Mouse (Mus musculus) gastrocnemius, postnatal 25 days (tissue): ENCODE data around the gene Nrap. TPM values are rescaled to one million over a fixed set of nuclear protein-coding genes. Genes with fewer than 3 reads are reported as not detected.

ENCODE experiments used
- DNase-seq: peaks from one replicate; pipeline ENCODE4 v3.0.0; 2022
- total RNA-seq, 2 experiments: library from RNA; stranded (reverse); gene quantifications; 1 replicate in 1 of 2; 2 replicates in 1 of 2; pipeline ENCODE4 v1.2.3; 2021

Gene Nrap
- total RNA-seq, 2 experiments from 2014 or later, result 752 to 1,010 TPM

- peak; percentile 86 for DNase-seq
Measured at GRCm38 (mm10) chr19:56300835-56301234, 89.0 kb downstream of the Nrap start.

GRCm38 (mm10) chr19:56297264-56297663 lies 92.6 kb downstream of the Nrap start:
- no peak for DNase-seq

DNA sequence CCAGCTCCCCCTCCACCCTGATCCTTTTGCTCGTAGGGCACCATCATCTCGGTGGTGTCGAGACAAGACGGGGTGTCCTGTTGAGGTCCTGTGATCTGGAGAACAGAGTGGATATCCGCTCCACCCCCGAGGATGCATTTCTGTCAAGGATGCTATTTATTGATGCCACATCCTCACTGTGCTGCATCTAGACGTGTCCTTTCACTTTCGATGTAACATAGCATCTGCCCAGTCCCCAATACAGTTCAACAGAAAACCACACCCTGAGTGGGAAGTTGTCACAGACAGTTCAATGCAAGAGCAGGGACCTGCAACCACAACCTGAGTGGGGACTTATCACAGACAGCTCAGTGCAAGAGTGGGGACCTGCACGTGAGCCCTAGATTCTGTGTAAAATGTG lies 93.2 kb downstream of the Nrap start:
- DNase-seq, result no peak

- DNase-seq, result peak; percentile 42
Measured at GRCm38 (mm10) chr19:56294654-56295399, 95.0 kb downstream of the Nrap start.

DNA sequence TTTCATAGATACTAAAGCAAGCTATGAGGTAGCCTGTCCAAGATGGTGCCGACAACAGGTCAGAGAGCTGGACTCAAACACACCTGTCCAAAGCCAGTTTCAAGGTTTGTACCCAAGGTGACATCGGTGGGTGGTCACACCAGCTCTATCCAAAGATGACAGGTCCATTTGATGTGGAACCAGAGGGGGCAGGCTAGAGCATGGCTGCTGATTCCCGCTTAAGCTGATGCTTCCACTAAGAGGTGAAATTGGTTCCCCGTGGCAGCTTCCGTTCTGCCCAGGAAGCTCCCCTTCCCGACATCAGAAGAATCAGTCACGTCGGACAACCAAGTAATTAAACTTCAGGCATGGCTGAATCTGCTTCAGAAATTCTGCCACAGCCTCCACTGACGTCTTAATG lies 97.5 kb downstream of the Nrap start:
- DNase-seq, result no peak

DNA sequence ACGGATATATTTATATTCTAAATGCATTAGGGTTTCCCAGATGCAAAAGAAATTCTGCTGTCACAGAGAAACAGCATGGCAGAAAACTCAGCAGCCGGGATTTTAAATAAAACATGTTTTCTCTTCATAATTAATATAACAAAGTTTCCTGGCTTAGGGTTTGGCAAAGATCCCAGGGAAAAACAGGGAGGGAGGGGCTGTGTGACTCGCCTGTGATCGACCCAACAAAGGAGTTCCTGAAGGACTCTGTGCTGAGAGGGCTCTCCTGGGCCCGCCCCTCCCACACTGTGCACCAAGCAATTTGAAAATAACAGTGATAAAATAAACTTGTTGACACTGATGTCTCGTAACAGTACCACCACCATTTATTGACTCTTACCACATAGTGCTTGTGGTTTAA lies 97.9 kb downstream of the Nrap start:
- peak; percentile 28 for DNase-seq

- DNase-seq, result peak; percentile 49
Measured at GRCm38 (mm10) chr19:56289642-56290041, 100.2 kb downstream of the Nrap start.

- DNase-seq, result no peak
Measured at GRCm38 (mm10) chr19:56288436-56288835, 101.4 kb downstream of the Nrap start.

DNA sequence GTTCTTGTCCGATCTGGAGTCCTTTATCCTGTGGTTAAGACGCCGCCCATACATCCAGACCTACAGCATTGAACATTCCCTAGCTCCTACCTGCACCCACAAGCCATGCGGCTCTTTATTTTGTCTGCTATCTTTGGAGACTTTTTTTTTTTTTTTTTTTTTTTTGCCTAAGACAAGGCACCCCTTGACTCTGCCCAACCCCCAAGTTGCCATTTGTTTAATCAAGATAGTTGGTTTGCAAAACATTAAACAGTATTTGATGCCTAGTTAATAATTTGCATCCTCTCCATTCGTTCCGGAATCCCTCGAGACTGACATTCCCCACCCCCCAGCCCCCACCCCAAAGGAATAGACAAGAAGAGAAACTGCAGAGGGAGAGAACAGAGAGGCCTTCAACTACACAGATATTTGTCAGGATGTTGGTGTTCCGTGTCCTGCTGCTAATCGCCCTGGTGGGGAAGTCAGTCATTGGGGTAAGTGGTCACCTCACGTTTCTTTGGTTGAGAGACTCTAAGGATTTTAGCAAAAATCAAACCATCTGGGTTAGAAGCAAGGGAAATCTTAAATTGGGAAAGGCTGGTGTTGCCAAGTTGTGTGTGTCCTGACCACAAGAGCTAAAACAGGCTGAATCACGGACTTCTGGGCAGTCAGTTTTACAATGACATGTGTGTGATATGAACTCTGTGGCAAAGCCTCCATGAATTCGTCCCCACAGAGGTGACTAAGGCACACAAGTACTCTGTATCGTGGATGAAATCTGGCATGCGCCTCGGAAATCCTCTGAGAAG lies 102.1 kb downstream of the Nrap start:
- DNase-seq, result no peak

- DNase-seq, result no peak
Measured at GRCm38 (mm10) chr19:56286866-56287265, 103.0 kb downstream of the Nrap start, which contains the start of gene Habp2. TSS of gene Habp2 (plus strand) at chr19:56287137.

DNA sequence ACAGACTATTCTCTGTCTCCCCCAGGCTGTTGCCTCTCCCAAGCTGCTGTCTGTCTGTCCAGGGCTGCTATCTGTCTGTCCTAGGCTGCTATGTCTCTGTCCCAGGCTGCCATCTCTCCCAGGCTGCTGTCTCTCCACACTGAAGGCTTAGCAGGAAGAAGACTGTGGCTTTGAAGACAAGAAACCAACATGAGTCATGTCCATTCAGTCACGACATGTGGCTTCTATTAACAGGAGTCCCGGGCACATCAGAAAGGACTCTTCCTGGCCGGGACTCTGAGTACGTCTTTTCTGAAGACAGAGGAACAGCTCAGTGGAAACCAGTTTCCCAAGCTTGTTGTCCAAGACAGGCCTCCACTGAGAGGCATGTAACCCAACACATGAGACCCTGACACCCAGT lies 104.6 kb downstream of the Nrap start:
- DNase-seq, result no peak

DNA sequence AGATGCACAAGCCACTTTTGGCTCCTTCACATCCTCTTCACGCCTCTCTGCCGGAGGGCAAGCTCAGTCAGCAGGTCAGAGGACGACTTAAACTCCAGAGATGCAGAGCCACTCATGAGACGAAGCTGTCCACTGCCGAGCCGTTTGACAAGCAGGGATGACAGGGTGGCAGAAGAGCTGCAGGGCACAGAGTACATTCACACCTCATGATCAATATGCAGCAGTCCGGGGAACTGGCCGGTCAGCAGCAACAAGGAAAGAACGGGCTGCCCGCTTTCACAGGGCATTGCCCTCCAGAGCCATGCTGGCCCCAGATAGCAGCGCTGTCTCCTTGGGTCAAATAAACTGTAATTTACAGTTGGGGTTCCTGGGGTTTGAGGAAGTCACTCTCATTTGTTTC lies 111.5 kb downstream of the Nrap start:
- no peak for DNase-seq

DNA sequence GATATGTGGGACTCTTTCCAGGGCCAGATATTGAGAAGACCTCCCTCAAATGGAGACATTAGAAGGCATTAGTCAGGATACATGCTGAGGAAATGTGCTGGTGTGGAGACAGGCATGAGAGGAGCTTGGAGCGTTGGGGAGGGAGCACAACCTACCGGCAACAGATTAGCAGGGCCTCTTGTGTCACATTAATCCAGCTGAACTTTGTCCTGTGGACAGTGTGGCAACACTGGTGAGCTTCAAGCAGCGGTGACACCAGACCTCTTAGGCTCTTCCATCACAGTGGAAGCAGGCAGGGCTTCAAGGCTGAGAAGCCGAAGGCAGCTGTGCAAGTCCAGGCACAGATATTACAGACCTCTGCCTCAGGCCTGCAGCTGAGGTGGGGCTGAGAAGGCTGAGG lies 111.9 kb downstream of the Nrap start:
- no peak for DNase-seq

GRCm38 (mm10) chr19:56277140-56277804 lies 112.6 kb downstream of the Nrap start:
- no peak for DNase-seq

GRCm38 (mm10) chr19:56272081-56272480 lies 117.8 kb downstream of the Nrap start:
- no peak for DNase-seq

Other genes with a start within 250 kb of the Nrap start
- gene Habp2, start 102.9 kb downstream of the Nrap start, total RNA-seq, result not detected
- 1 to 10 TPM; 4.1 to 5.3 TPM for gene Casp7, start 7.1 kb upstream of the Nrap start, total RNA-seq
- gene Plekhs1, start 71.6 kb upstream of the Nrap start, total RNA-seq, result not detected
- gene Dclre1a, start 158.2 kb upstream of the Nrap start, total RNA-seq, result 1 to 10 TPM; 2.8 to 3.2 TPM
- 1 to 10 TPM; 8.5 to 9.2 TPM for gene Nhlrc2, start 158.2 kb upstream of the Nrap start, total RNA-seq